Mouse (Mus musculus) MEL (cell line): ENCODE data around the gene Nuak2. TPM values are rescaled to one million over a fixed set of nuclear protein-coding genes. Genes with fewer than 3 reads are reported as not detected.

Source experiments
- DNase-seq: peaks from one replicate; pipeline ENCODE4 v3.0.0; 2011; ENCODE audit warnings: low read depth, low spot score
- H3K27ac ChIP-seq: 2 replicates; pipeline ENCODE4 v1.5.1; 2012; ENCODE audit warnings: low read depth, mild to moderate bottlenecking, control low read depth, low read length, moderate library complexity; ENCODE audit not compliant: control insufficient read depth
- H3K27me3 ChIP-seq, 2 experiments: fragments of 150-350 bp in 1 of 2; sonication (generic) in 1 of 2; 2 replicates each; pipeline ENCODE4 v1.6.1; 2012; ENCODE audit warnings: low read length in 2 of 2, mild to moderate bottlenecking in 2 of 2, improper control_type of control experiment in 1 of 2, moderate library complexity in 1 of 2; ENCODE audit not compliant: insufficient read depth in 2 of 2, control insufficient read depth in 1 of 2
- H3K36me3 ChIP-seq, 2 experiments: 2 replicates each; pipeline ENCODE4 v1.6.1; 2012 to 2014; ENCODE audit warnings: low read length in 2 of 2, improper control_type of control experiment in 1 of 2, inconsistent platforms in 1 of 2, mild to moderate bottlenecking in 1 of 2; ENCODE audit not compliant: insufficient read depth in 2 of 2, control insufficient read depth in 1 of 2
- H3K4me1 ChIP-seq, 2 experiments: fragments of 150-350 bp in 1 of 2; sonication (generic) in 1 of 2; 2 replicates each; pipeline ENCODE4 v1.6.1; 2012; ENCODE audit warnings: low read length in 2 of 2, improper control_type of control experiment in 1 of 2, mild to moderate bottlenecking in 1 of 2; ENCODE audit not compliant: insufficient read depth in 2 of 2, control insufficient read depth in 1 of 2
- H3K4me3 ChIP-seq, 2 experiments: fragments of 150-350 bp in 1 of 2; sonication (generic) in 1 of 2; 2 replicates each; pipeline ENCODE4 v1.5.1; 2012; ENCODE audit warnings: low read depth in 2 of 2, low read length in 2 of 2, mild to moderate bottlenecking in 2 of 2, moderate library complexity in 2 of 2, control low read depth in 1 of 2, improper control_type of control experiment in 1 of 2; ENCODE audit not compliant: control insufficient read depth in 1 of 2, insufficient read depth in 1 of 2
- H3K79me2 ChIP-seq: 2 replicates; pipeline ENCODE4 v1.6.1; 2012; ENCODE audit warnings: mild to moderate bottlenecking, low read length, moderate library complexity; ENCODE audit not compliant: control insufficient read depth, poor library complexity, insufficient read depth
- H3K9ac ChIP-seq: 2 replicates; pipeline ENCODE4 v1.6.1; 2012; ENCODE audit warnings: low read depth, mild to moderate bottlenecking, control low read depth, low read length, moderate library complexity; ENCODE audit not compliant: control insufficient read depth, poor library complexity, severe bottlenecking
- H3K9me3 ChIP-seq: fragments of 150-350 bp; sonication (generic); replicated peaks from 2 replicates; pipeline ENCODE4 v1.6.1; 2012; ENCODE audit warnings: mild to moderate bottlenecking, low read length, improper control_type of control experiment, moderate library complexity; ENCODE audit not compliant: insufficient read depth
- BHLHE40 ChIP-seq: IDR thresholded peaks from 2 replicates; pipeline ENCODE4 v1.6.1; 2012; ENCODE audit warnings: low read depth, mild to moderate bottlenecking, inconsistent platforms, low read length, improper control_type of control experiment, borderline replicate concordance
- CHD1 ChIP-seq: IDR thresholded peaks from 2 replicates; pipeline ENCODE4 v1.6.1; 2012; ENCODE audit warnings: low read depth, mild to moderate bottlenecking, inconsistent platforms, low read length, improper control_type of control experiment
- ELF1 ChIP-seq: IDR thresholded peaks from 2 replicates; pipeline ENCODE4 v1.6.1; 2014; ENCODE audit warnings: low read depth, mild to moderate bottlenecking, inconsistent platforms, low read length, improper control_type of control experiment, moderate library complexity
- HCFC1 ChIP-seq: IDR thresholded peaks from 2 replicates; pipeline ENCODE4 v1.6.1; 2012; ENCODE audit warnings: low read depth, mild to moderate bottlenecking, inconsistent platforms, low read length, improper control_type of control experiment, moderate library complexity
- JUND ChIP-seq: IDR thresholded peaks from 2 replicates; pipeline ENCODE4 v1.6.1; 2011; ENCODE audit warnings: low read depth, mild to moderate bottlenecking, improper control_type of control experiment, low read length
- MAFK ChIP-seq: IDR thresholded peaks from 2 replicates; pipeline ENCODE4 v1.6.1; 2011; ENCODE audit warnings: low read depth, mild to moderate bottlenecking, low read length, improper control_type of control experiment, borderline replicate concordance
- MAZ ChIP-seq: IDR thresholded peaks from 2 replicates; pipeline ENCODE4 v1.6.1; 2012; ENCODE audit warnings: low read depth, mild to moderate bottlenecking, inconsistent platforms, low read length, improper control_type of control experiment
- MEF2A ChIP-seq: IDR thresholded peaks from 2 replicates; pipeline ENCODE4 v1.6.1; 2014; ENCODE audit warnings: low read depth, mild to moderate bottlenecking, inconsistent platforms, low read length, improper control_type of control experiment; ENCODE audit not compliant: poor library complexity, insufficient replicate concordance, severe bottlenecking; ENCODE audit errors: extremely low read depth
- MXI1 ChIP-seq: IDR thresholded peaks from 2 replicates; pipeline ENCODE4 v1.6.1; 2011; ENCODE audit warnings: mild to moderate bottlenecking, low read depth, low read length, improper control_type of control experiment
- MYC ChIP-seq: IDR thresholded peaks from 2 replicates; pipeline ENCODE4 v1.6.1; 2011; ENCODE audit warnings: low read depth, mild to moderate bottlenecking, low read length, improper control_type of control experiment, moderate library complexity
- NELFE ChIP-seq: IDR thresholded peaks from 2 replicates; pipeline ENCODE4 v1.6.1; 2011; ENCODE audit warnings: low read depth, low read length, improper control_type of control experiment
- POLR2A ChIP-seq, 2 experiments: IDR thresholded peaks; 2 replicates each; pipeline ENCODE4 v1.6.1; 2011 to 2012; ENCODE audit warnings: low read length in 2 of 2, mild to moderate bottlenecking in 2 of 2, control low read depth in 1 of 2, improper control_type of control experiment in 1 of 2, low read depth in 1 of 2, moderate library complexity in 1 of 2; ENCODE audit not compliant: control insufficient read depth in 1 of 2, insufficient read depth in 1 of 2, poor library complexity in 1 of 2
- POLR2AphosphoS5 ChIP-seq: IDR thresholded peaks from 2 replicates; pipeline ENCODE4 v1.6.1; 2012; ENCODE audit warnings: low read depth, borderline replicate concordance, mild to moderate bottlenecking, inconsistent platforms, low read length, moderate library complexity, mixed read lengths
- RAD21 ChIP-seq: IDR thresholded peaks from 2 replicates; pipeline ENCODE4 v1.6.1; 2011; ENCODE audit warnings: mild to moderate bottlenecking, low read depth, low read length, improper control_type of control experiment
- RCOR1 ChIP-seq: IDR thresholded peaks from 2 replicates; pipeline ENCODE4 v1.6.1; 2012; ENCODE audit warnings: low read depth, mild to moderate bottlenecking, inconsistent platforms, low read length, improper control_type of control experiment
- TBP ChIP-seq: IDR thresholded peaks from 2 replicates; pipeline ENCODE4 v1.8.0; 2011; ENCODE audit warnings: low read depth, low read length, improper control_type of control experiment
- TCF12 ChIP-seq: IDR thresholded peaks from 2 replicates; pipeline ENCODE4 v1.6.1; 2014; ENCODE audit warnings: low read depth, mild to moderate bottlenecking, inconsistent platforms, low read length, improper control_type of control experiment, moderate library complexity
- UBTF ChIP-seq: IDR thresholded peaks from 2 replicates; pipeline ENCODE4 v1.6.1; 2012; ENCODE audit warnings: low read depth, mild to moderate bottlenecking, inconsistent platforms, low read length, improper control_type of control experiment, moderate library complexity, borderline replicate concordance; ENCODE audit not compliant: insufficient read depth
- USF1 ChIP-seq: IDR thresholded peaks from 2 replicates; pipeline ENCODE4 v1.6.1; 2014; ENCODE audit warnings: low read depth, mild to moderate bottlenecking, inconsistent platforms, low read length, improper control_type of control experiment, moderate library complexity
- ZC3H11A ChIP-seq: IDR thresholded peaks from 2 replicates; pipeline ENCODE4 v1.6.1; 2012; ENCODE audit warnings: low read depth, mild to moderate bottlenecking, inconsistent platforms, low read length, improper control_type of control experiment
- ZMIZ1 ChIP-seq: IDR thresholded peaks from 2 replicates; pipeline ENCODE4 v1.6.1; 2012; ENCODE audit warnings: low read depth, mild to moderate bottlenecking, inconsistent platforms, low read length, improper control_type of control experiment, moderate library complexity
- polyA plus RNA-seq, 2 experiments: library from polyadenylated mRNA; stranded (reverse) in 1 of 2; unstranded in 1 of 2; fragments of >175 nt in 1 of 2; fragments of >200 nt in 1 of 2; gene quantifications; 2 replicates each; pipeline versions ENCODE4 v1.2.1 to v1.2.4; 2012; ENCODE audit warnings: low replicate concordance in 2 of 2, low read depth in 1 of 2; ENCODE audit not compliant: insufficient read length in 2 of 2, insufficient read depth in 1 of 2, missing spikeins in 1 of 2
- total RNA-seq: library from RNA; depleted of rRNA; stranded (reverse); fragments of 300-350 nt; gene quantifications from 2 replicates; pipeline ENCODE4 v1.2.3, GENCODE M21; 2012

Nuak2 gene
- total and polyA plus RNA-seq, 3 experiments = 3.0 to 3.2 TPM; not detected in 1

GRCm38 (mm10) chr1:132283018-132283417 lies 32.9 kb upstream of the Nuak2 start:
- TF ChIP-seq JUND (no peak), TCF12 (no peak), POLR2A (IDR thresholded peaks at IDR 0.05; ENCODE audit: control insufficient read depth in 1 of 2, insufficient read depth in 1 of 2, low read depth in 1 of 2, low read length in 2 of 2, poor library complexity in 1 of 2) (no peak), RAD21 (no peak), MEF2A (no peak), NELFE (no peak), POLR2AphosphoS5 (no peak), ZC3H11A (no peak), UBTF (no peak), RCOR1 (no peak)
- TF ChIP-seq, all 39 proteins: peak for 0
- Histone ChIP-seq H3K9ac (no peak overlapping the region), H3K9me3 (no peaks in the 10 kb centered on the region), H3K36me3 (no peaks in the 10 kb centered on the region), H3K4me1 (no peaks in the 10 kb centered on the region), H3K79me2 (no peaks in the 10 kb centered on the region), H3K27me3 (peaks cover 9% of the 10 kb centered on the region in 2 experiments; a peak in 2 of 4 replicates), H3K27ac (no peak overlapping the region), H3K4me3 (no peak overlapping the region)
- DNase-seq = no peak

- H3K36me3 ChIP-seq = no peaks in the 10 kb centered on the region
- H3K4me3 ChIP-seq = no peak overlapping the region
- no peak for TF ChIP-seq ELF1
- no peak for TF ChIP-seq MXI1
- no peak for TF ChIP-seq ZMIZ1
- TF ChIP-seq TCF12 = no peak
- TF ChIP-seq MAFK = no peak
- no peak for TF ChIP-seq USF1
- TF ChIP-seq TBP = no peak
- no peak for TF ChIP-seq HCFC1
- no peak for TF ChIP-seq MAZ
- no peak for TF ChIP-seq NELFE
- TF ChIP-seq MYC = no peak
- TF ChIP-seq BHLHE40 = no peak
- TF ChIP-seq CHD1 = no peak
- no peak for TF ChIP-seq POLR2AphosphoS5
- TF ChIP-seq UBTF = no peak
- no peak for TF ChIP-seq RAD21
- H3K79me2 ChIP-seq = no peaks in the 10 kb centered on the region
- no peak for DNase-seq
- H3K4me1 ChIP-seq = no peaks in the 10 kb centered on the region
- H3K27me3 ChIP-seq = 0 out of 4 replicates have a peak, but pooled peaks cover 4% of the 10 kb centered on the region in 2 experiments
- no peak overlapping the region for H3K9ac ChIP-seq
- no peak overlapping the region for H3K27ac ChIP-seq
- H3K9me3 ChIP-seq = no peaks in the 10 kb centered on the region
Measured at GRCm38 (mm10) chr1:132286735-132287134, 29.2 kb upstream of the Nuak2 start.
